Mouse (Mus musculus): ENCODE data around the gene Dgkg.

- no peak for TF ChIP-seq POLR2A (IDR thresholded peaks at IDR 0.05; ENCODE audit: borderline replicate concordance, insufficient read depth, low read length)
- no peak for TF ChIP-seq CTCF (IDR thresholded peaks at IDR 0.05; ENCODE audit: borderline replicate concordance, insufficient read depth, low read depth, low read length)
These were observed 31.6 kb downstream of the Dgkg start for GRCm38 (mm10) chr16:22625412-22625811.

Data from cerebellum, adult 2 months (tissue).